Mouse (Mus musculus) T-helper 1 cell (primary cell): ENCODE measurements around the gene Letm1.

ENCODE experiments used
- in situ Hi-C: fragments of 300-600 bp; cut with MboI, MseI; formaldehyde crosslinking; loops from one replicate; pipeline ENCODE4 v1.15.1; 2025; ENCODE audit warnings: high pct_unique_total_duplicates

Gene Letm1

GRCm38 (mm10) chr5:33738341-33738740 is 44.3 kb downstream of the Letm1 start:
- in situ Hi-C loops, result no loop called here

- in situ Hi-C loops, result no loop called here
These were observed 44.7 kb downstream of the Letm1 start for GRCm38 (mm10) chr5:33737903-33738321.

GRCm38 (mm10) chr5:33736230-33736629 is 46.4 kb downstream of the Letm1 start:
- in situ Hi-C loops, result no loop called here

DNA sequence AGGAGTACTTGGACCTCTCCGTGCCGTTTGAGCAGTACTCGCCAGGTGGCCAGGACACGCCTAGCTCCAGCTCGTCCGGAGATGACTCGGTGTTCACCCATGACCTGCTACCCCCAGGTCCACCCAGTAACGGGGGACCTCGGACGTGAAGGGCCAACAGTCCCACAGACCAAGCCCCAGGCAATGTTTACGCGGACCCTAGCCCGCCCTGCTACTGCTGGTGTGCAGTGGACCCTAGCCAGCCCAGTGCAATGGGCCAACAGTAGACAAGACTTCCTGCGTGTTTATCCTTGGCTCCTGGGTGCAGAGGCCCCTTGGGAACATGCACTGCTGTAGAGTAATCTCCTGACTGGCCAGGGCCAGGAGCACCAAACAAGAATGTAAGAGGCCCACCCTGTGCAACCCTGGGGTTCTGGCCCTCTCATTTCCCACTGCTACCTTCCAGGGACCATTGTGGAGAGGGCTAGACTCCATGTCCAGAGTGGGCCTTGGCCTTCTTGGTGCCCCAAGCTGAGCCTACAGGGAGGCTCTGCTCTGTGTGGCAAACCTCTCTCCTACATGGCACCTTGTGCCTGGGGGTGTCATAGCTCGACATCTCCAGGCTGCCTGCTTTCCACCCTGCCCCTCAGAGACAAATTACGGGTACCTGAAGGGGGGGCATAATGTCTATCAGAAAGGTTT is 47.1 kb downstream of the Letm1 start:
- in situ Hi-C loops, result no loop called here

DNA sequence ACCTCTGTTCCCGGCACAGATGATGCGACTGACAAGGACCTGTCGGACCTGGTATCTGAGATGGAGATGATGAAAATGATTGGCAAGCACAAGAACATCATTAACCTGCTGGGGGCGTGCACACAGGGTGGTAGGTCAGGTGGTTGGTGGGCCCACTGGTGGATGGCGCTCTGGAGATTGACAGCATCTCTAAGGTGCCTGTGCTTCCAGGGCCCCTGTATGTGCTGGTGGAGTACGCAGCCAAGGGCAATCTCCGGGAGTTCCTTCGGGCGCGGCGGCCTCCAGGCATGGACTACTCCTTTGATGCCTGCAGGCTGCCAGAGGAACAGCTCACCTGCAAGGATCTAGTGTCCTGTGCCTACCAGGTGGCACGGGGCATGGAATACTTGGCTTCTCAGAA is 48.8 kb downstream of the Letm1 start:
- in situ Hi-C loops, result no loop called here

DNA sequence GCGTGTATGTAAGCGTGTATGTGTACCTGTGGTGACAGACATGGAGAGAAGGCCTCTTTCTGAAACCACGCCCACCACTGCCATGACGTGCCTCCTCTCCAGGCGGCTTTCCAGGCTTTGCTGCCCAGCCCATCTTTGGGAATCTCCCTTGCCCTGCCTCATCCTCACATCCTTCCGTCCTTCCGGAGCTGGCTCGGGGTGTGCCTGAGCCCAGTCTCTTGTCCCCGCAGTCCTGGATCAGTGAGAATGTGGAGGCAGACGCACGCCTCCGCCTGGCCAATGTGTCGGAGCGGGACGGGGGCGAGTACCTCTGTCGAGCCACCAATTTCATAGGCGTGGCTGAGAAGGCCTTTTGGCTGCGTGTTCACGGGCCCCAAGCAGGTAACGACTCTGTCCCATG is 51.6 kb downstream of the Letm1 start:
- in situ Hi-C loops, result no loop called here

DNA sequence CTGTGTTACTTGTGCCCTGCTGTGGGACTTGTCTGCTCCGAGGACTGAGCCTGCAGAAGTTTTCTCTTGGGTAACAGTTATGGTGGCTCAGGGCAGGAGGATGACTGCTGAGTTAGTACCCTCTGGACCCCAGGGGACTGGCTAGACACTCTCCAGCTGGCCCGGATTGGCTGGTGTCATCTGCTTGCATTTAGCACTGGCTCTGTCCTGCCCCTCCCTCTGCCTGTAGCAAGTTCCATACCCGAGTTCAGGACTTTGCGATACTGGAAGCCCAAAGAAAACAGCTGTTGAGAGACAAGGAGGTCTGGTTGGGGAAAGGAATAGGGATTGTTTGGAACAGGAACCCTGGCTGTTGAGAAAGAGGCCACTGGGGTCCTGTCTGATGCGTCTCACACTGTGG is 52.1 kb downstream of the Letm1 start:
- in situ Hi-C loops, result no loop called here

DNA sequence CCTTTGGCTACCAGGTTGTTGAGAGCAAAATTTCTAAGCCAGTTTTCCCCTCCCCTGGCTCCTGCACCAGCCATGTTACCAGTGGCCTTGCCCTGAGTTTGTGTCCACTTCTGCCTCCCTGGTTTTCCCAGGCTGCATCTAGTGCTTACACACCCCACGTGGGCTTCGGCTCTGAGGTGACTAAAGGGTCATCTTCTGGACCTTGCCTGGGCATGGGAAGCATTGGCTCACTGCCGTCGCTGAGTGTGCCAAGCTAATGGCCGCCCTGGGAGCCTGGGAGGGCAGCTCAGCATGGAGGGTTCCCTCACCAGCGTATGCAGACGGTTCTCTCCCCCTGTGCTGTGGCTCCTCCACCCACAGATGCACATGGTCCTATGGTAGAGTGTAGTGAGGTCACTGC is 53.8 kb downstream of the Letm1 start:
- in situ Hi-C loops, result no loop called here

- in situ Hi-C loops, result no loop called here
These were observed 55.7 kb downstream of the Letm1 start for GRCm38 (mm10) chr5:33726891-33727290.

- in situ Hi-C loops, result no loop called here
These were observed 56.5 kb downstream of the Letm1 start for GRCm38 (mm10) chr5:33726081-33726647.

GRCm38 (mm10) chr5:33723641-33724465 is 58.8 kb downstream of the Letm1 start:
- in situ Hi-C loops, result loop anchor here (25.0 kb wide), 1 partner anchor 1538 kb away; no protein-coding TSS in a partner anchor

DNA sequence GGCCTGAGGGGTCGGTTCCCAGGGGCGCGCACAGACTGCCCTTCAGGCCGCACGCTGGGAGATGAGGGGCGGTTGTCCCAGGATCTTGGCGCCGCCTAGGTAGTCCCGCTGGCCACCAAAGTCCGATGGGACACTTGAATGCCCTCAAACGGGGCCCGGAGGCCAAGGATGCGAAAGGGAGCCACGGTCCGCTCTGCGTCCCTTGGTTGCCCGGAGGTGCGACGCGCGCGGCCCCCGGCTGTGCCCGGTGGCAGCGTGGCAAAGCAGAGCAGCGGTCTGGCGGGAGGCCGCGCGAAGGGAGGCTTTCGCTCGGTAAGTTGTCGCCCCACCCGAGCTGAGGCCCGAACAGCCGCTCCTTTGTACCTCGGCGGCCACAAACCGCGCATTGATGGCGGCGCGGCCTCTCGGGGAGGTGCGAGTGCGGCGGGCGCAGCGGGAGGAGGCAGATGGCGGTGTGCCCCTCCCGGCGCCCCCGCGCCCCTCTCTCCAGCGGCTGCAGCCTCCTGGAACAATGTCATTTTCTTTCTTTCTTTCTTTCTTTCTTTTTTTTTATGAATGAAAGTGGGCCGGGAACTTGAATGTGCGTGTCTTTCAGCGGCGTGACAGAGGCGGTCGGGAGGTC is 59.5 kb downstream of the Letm1 start:
- in situ Hi-C loops, result loop anchor here (25.0 kb wide), 1 partner anchor 1539 kb away; no protein-coding TSS in a partner anchor

GRCm38 (mm10) chr5:33722266-33723018 is 60.2 kb downstream of the Letm1 start:
- in situ Hi-C loops, result loop anchor here (25.0 kb wide), 1 partner anchor 1540 kb away; no protein-coding TSS in a partner anchor

GRCm38 (mm10) chr5:33721541-33722265 is 60.9 kb downstream of the Letm1 start, which contains the start of gene Fgfr3:
TSS of gene Fgfr3 (plus strand) at chr5:33721674.
- in situ Hi-C loops, result loop anchor here (25.0 kb wide), 1 partner anchor 1541 kb away; no protein-coding TSS in a partner anchor

DNA sequence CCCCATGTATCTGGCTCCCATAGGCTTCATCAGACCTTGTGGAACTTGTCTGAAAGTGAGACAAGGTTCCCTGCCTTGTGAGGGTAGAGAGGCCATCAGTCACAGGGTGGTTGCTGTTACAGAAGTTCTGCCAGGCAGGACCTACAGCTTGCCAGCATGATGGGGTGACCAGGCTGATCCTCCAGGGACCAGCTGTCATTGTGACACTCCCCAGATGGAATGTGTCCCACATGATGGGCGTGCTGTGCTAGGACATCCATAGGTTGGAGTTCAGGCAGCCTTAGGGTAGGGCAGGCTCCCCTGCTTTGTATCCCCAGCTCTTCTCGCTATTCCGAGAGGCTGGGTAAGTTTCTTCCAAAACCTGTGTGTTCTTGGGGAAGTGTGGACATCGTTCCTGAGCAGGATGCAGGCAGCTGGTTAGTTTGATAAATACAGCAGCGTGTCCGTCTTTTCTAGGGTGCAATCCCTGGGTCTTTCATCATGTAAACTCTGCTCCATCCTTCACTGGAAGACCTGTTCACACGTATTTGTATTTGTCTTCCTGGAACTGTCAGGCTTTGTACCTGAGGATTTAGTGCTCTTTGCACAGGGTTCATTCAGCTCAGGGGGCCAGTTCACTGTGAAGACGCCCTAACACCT is 61.6 kb downstream of the Letm1 start:
- in situ Hi-C loops, result loop anchor here (25.0 kb wide), 1 partner anchor 1541 kb away; no protein-coding TSS in a partner anchor

DNA sequence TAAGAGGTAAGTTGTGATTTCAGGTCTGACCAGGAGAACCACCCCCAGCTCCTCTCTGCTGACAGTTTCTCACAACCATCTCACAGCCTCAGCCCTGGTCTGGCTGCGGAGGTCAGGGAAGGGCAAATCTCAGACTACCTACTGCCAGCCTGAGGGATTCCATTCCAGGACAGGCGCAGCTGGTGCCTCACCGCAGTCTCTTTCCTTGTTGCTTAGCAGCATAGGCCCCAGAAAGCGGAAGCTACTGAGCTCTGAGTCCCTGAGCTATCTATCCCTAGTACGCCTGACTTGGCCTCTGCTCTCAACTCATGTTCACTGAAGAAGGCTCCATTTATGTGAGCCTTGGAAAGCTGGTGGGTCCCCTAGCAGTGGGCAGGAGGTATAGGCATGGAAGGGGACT is 64.2 kb downstream of the Letm1 start:
- in situ Hi-C loops, result loop anchor here (25.0 kb wide), 1 partner anchor 1544 kb away; no protein-coding TSS in a partner anchor

DNA sequence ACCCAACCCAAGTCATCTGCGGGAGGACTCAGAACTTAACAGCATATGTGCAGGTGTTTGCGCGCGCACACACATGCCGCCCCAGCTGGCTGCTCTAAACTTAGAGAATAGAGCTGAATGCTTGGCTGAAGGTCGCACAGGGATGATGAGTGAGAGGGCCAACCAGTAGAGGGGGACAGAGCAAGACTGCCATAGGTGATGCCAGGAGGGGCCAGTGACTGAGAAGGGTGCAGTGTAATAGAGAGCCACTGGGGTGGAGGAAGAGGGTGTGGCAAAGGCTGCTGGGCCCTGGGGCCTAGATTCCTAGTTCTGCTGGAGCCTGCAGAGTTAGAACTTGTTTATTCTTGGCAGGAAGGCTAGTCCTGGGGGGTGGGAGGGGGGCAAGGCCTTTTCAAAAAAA is 66.2 kb downstream of the Letm1 start:
- in situ Hi-C loops, result loop anchor here (25.0 kb wide), 1 partner anchor 1546 kb away; no protein-coding TSS in a partner anchor

DNA sequence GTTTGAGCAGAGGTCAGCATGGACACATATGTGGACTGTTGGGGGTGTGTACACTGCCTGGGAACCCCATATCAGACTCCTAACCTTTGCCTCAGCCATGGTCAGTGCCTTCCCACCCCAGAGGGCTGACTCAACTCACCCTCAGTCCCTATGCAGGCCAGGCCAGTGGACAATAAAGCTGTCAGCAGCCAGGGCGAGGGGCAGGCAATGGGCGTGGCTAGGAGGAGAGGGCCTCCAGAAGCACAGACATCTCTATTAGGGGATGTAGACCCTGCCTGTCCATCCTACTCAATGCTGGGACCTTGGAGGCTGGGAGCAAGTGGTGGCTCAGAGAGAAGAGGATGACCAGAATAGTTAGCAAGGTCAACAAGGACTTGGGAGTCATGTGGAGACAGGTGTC is 67.4 kb downstream of the Letm1 start:
- in situ Hi-C loops, result loop anchor here (25.0 kb wide), 1 partner anchor 1547 kb away; no protein-coding TSS in a partner anchor

DNA sequence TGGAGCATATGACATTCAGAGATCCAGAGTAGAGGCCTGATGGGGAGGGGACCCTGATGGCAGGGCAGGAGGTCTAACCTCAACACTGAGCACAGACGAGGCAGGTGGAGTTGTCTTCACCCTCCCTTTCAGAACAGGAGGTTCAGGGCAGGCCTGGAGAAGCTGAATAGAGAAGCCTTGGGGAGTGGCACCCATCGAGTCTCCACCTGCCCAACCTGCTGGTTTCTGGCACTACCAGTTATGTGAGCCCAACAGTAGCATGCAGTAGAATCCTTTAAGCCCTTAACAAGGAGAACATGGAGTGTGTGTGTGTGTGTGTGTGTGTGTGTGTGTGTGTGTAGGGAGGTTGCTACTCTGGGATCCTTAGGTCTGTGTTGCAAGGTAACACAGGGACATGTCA is 70.1 kb downstream of the Letm1 start:
- in situ Hi-C loops, result loop anchor here (25.0 kb wide), 1 partner anchor 1550 kb away; no protein-coding TSS in a partner anchor
